Mouse (Mus musculus) limb, embryonic 11.5 days (tissue): Measurements from ENCODE around the gene Spg7. TPM values are rescaled to one million over a fixed set of nuclear protein-coding genes. Genes with fewer than 3 reads are reported as not detected.
A peak's percentile ranks its signal among the peaks of the same experiment; 100 is the strongest.

Experiments used
- ATAC-seq: fragments of 200-750 bp; cut with Nextera tagmentation; 2 replicates; pipeline ENCODE4 v1.8.0; 2017; ENCODE audit warnings: low read depth; ENCODE audit not compliant: insufficient number of reproducible peaks, low FRiP score, low TSS enrichment
- DNase-seq: peaks from one replicate; pipeline ENCODE4 v3.0.0-alpha.2; 2015; ENCODE audit warnings: low spot score
- H3K27ac ChIP-seq: fragments of 300-500 bp; sonication (generic); replicated peaks from 2 replicates; pipeline ENCODE4 v1.5.1; 2014; ENCODE audit warnings: low read depth, mild to moderate bottlenecking, low read length
- H3K27me3 ChIP-seq: fragments of 300-500 bp; sonication (generic); 2 replicates; pipeline ENCODE4 v1.6.1; 2014; ENCODE audit warnings: mild to moderate bottlenecking, low read length, mixed read lengths; ENCODE audit not compliant: control insufficient read depth, insufficient read depth
- H3K36me3 ChIP-seq: fragments of 300-500 bp; sonication (generic); 2 replicates; pipeline ENCODE4 v1.6.1; 2014; ENCODE audit warnings: mild to moderate bottlenecking, low read length, moderate library complexity, mixed read lengths; ENCODE audit not compliant: control insufficient read depth, insufficient read depth
- H3K4me1 ChIP-seq: fragments of 300-500 bp; sonication (generic); 2 replicates; pipeline ENCODE4 v1.6.1; 2014; ENCODE audit warnings: low read length, mixed read lengths; ENCODE audit not compliant: control insufficient read depth, insufficient read depth
- H3K4me2 ChIP-seq: fragments of 300-500 bp; sonication (generic); 2 replicates; pipeline ENCODE4 v1.6.1; 2014; ENCODE audit warnings: low read depth, mild to moderate bottlenecking, moderate library complexity; ENCODE audit not compliant: severe bottlenecking
- H3K4me3 ChIP-seq: fragments of 300-500 bp; sonication (generic); 2 replicates; pipeline ENCODE4 v1.5.1; 2014; ENCODE audit warnings: low read depth, low read length
- H3K9ac ChIP-seq: fragments of 300-500 bp; sonication (generic); 2 replicates; pipeline ENCODE4 v1.6.1; 2014; ENCODE audit warnings: mild to moderate bottlenecking, low read length
- H3K9me3 ChIP-seq: fragments of 300-500 bp; sonication (generic); 2 replicates; pipeline ENCODE4 v1.6.1; 2016; ENCODE audit warnings: low read length; ENCODE audit not compliant: control insufficient read depth
- WGBS: fragments of 180-500 bp; shearing (Covaris S2); extraction: QIAGEN DNeasy Blood & Tissue Kit; methylation state at CpG from one replicate; pipeline ENCODE4 v1.1.7; 2014; 5-methylcytosine and 5-hydroxymethylcytosine counted together
- polyA plus RNA-seq: library from polyadenylated mRNA; unstranded; fragments of >200 nt; fragmentation: Nextera tagmentation; extraction: Ambion mirVana; gene quantifications from 2 replicates; pipeline ENCODE4 v1.2.1, GENCODE M21; 2014

Gene Spg7
- polyA plus RNA-seq, 1 experiment from 2014 or later: 45.0 TPM

DNA sequence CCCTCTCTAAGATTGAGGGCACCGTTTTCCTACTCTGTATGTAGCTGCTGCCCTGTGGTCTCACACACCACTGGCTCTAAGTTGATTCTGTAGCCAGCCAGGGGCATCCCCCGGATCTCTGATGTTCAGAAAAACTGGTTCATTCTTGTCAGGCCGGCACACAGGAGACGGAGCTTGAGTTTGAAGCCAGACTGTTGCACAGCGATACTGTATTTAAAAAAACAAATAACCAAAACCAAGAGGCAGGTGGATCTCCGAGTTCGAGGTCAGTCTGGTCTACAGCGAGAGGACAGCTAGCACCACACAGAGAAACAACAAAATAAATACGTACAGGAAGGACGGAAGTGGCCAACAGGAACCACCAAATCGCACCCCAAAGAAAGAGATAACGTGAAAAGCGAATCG is 2.1 kb downstream of the Spg7 start:
- Histone ChIP-seq H3K4me1 (peaks cover 8% of the 10 kb centered on the region), H3K27ac (peak overlapping the region; percentile 75; the same call in 1 of the 2 replicates), H3K9me3 (no peaks in the 10 kb centered on the region), H3K27me3 (no peaks in the 10 kb centered on the region), H3K36me3 (no peaks in the 10 kb centered on the region; the same call in 1 of the 2 replicates), H3K4me2 (peak overlapping the region; percentile 75), H3K4me3 (peak overlapping the region; percentile 89), H3K9ac (peak overlapping the region; percentile 94)
- DNase-seq (no peak), ATAC-seq (no peak)
- 4% methylated on average over 14 of the region's 14 CpGs for WGBS

DNA sequence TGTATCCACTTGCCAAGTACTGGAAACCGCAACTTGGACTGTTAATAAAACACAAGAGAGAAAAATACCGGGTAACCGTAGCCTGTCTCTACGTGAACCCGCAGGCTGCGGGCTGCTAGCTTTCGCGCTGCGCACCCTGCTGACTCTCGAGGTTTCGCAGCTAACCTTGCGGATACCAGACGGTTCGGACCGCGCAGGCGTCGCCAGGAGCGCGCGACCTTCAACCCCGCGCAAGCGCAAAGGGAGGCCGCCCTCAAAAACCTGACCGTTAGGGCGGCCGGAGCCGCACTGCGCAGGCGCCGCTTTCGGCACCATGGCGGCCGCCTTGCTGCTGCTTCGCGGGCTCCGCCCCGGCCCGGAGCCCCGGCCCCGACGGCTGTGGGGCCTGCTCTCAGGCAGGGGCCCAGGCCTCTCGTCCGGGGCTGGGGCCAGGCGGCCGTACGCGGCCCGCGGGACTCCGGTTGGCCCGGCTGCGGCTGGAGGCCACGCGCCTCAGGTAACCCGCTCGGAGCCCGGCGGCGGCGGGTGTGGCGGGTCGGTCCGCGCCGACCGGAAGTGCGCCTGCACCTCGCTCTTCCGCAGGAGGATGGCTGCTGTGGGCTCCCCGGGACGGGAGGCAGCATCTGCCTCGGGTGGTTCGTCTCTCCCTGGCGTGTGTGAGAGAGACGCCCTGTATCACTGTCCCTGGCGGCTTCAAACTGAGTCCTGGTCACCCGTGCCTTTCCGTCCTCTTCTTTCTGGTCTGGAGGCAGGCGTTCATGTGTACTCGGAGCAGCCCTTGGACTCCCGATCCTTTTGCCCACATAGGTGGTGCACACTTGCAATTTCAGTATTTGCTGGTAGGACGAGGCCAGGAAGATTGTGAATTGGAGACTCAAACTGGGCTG is 2.7 kb downstream of the Spg7 start:
- Histone ChIP-seq H3K27me3 (no peaks in the 10 kb centered on the region), H3K27ac (peak overlapping the region; percentile 75), H3K36me3 (no peaks in the 10 kb centered on the region; the same call in 1 of the 2 replicates), H3K4me3 (peak overlapping the region; percentile 89), H3K4me2 (peak overlapping the region; percentile 75), H3K9ac (peak overlapping the region; percentile 94), H3K4me1 (peaks cover 8% of the 10 kb centered on the region), H3K9me3 (no peaks in the 10 kb centered on the region)
- under 1% methylated on average over 75 of the region's 84 CpGs for WGBS
- peak; percentile 95 for DNase-seq
- ATAC-seq: peak; percentile 95

DNA sequence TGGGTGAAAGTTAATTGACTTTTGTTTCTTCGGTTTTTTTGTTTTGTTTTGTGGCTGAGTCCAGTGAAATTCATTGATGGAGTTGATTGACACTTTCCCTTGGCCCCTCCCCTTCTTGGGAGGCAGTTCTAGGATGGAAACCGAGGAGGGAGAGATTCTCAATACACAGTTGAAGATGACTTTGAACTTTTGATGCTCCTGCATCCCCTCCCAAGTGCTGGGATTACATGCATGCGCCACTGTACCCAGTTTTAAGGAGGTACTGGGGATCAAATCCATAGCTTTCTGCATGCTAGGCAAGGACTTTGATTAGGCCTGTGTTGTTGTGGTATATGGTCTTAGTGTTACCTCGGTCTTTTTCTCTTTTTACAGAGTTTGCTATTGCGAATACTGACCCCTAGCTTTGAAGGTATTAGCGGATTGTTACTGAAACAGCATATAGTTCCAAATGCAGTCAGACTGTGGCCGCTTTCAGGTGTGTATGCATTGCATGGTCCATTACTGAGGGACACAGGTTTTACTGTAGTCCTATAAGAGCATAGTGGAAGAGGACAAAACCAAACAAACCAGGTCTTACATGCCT is 3.5 kb downstream of the Spg7 start:
- H3K4me3 ChIP-seq: peak overlapping the region; percentile 89
- H3K4me1 ChIP-seq: peaks cover 8% of the 10 kb centered on the region
- peak overlapping the region; percentile 75 for H3K4me2 ChIP-seq
- H3K27me3 ChIP-seq: no peaks in the 10 kb centered on the region
- ATAC-seq (no peak), DNase-seq (no peak)
- peak overlapping the region; percentile 75 for H3K27ac ChIP-seq
- peak overlapping the region; percentile 94 for H3K9ac ChIP-seq
- H3K36me3 ChIP-seq: no peaks in the 10 kb centered on the region; the same call in 1 of the 2 replicates
- WGBS: 40% methylated on average over 7 of the region's 7 CpGs
- no peaks in the 10 kb centered on the region for H3K9me3 ChIP-seq

DNA sequence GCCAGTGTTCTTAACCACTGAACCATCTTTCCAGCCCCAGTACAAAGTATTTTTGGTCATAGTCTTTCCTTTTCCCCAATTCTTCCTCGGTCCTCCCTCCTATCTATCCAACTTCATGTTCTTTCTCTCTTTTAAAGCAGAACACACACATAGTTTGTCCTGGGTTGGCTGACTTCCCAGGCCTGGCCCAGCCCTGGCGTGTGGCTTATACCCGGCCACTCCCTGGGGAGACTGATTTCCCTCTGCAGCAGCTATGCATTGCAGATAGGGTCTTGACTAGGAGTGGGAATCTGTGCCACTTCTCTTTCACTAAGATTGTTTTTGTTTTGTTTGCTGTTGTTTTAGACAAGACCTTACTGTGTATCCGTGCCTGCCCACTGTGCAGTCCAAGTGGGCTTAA is 8.4 kb downstream of the Spg7 start:
- peaks cover 9% of the 10 kb centered on the region; the same call in 1 of the 2 replicates for H3K36me3 ChIP-seq
- ATAC-seq: no peak
- H3K4me1 ChIP-seq: peaks cover 5% of the 10 kb centered on the region
- no peaks in the 10 kb centered on the region for H3K27me3 ChIP-seq
- no peak for DNase-seq
- no peaks in the 10 kb centered on the region for H3K9me3 ChIP-seq
- WGBS: 91% methylated on average over 4 of the region's 4 CpGs
- H3K27ac ChIP-seq: no peak overlapping the region
- H3K4me3 ChIP-seq: no peak overlapping the region
- no peak overlapping the region for H3K4me2 ChIP-seq
- no peak overlapping the region for H3K9ac ChIP-seq

DNA sequence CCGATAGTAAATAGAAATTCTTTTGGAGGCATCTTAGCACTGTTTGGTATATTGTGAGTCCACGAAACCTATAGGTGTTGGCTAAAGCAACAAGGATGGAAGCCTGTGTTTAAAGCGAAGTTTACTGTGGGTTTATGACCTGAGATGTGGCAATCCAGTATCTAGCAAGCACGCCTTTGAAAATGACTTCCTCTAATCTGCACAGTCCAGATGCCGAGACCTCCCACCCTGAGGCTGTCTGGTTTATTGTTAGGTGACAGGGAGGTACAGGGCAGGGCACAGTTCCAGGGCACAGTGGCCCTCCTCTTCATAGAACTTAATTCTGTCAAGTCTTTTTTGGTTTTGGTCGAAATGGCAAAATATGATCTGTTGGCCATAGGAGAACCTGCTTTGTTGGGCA is 14.5 kb downstream of the Spg7 start:
- no peaks in the 10 kb centered on the region for H3K9me3 ChIP-seq
- ATAC-seq: no peak
- no peak overlapping the region for H3K27ac ChIP-seq
- DNase-seq: no peak
- 86% methylated on average over 6 of the region's 6 CpGs for WGBS
- H3K4me2 ChIP-seq: no peak overlapping the region
- no peaks in the 10 kb centered on the region for H3K4me1 ChIP-seq
- H3K4me3 ChIP-seq: no peak overlapping the region
- H3K9ac ChIP-seq: no peak overlapping the region
- H3K36me3 ChIP-seq: peaks cover 22% of the 10 kb centered on the region
- H3K27me3 ChIP-seq: no peaks in the 10 kb centered on the region

DNA sequence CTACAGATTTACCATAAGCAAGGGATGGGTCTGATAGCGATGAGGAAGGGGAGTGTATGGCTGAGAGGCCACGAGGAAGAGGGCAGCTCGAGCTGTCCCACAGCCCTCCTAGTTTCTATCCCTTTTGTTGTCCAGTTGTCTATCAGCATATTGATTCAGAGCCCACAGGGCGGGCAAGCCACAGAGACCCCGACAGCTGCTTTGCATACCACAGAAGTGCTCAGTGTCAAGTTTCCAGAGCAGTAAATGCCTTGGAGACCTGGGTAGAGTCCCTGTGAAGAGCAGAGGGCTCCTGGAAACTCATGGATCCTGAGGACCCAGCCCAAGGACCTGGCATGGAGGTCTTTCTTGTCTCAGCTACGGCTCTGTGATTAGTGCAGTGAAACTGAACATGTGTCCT is 20.3 kb downstream of the Spg7 start:
- 83% methylated on average over 6 of the region's 6 CpGs for WGBS
- Histone ChIP-seq H3K9ac (no peak overlapping the region), H3K4me2 (no peak overlapping the region), H3K9me3 (no peaks in the 10 kb centered on the region), H3K36me3 (peaks cover 16% of the 10 kb centered on the region), H3K4me3 (no peak overlapping the region), H3K4me1 (no peaks in the 10 kb centered on the region), H3K27ac (no peak overlapping the region), H3K27me3 (no peaks in the 10 kb centered on the region)
- no peak for DNase-seq
- no peak for ATAC-seq

DNA sequence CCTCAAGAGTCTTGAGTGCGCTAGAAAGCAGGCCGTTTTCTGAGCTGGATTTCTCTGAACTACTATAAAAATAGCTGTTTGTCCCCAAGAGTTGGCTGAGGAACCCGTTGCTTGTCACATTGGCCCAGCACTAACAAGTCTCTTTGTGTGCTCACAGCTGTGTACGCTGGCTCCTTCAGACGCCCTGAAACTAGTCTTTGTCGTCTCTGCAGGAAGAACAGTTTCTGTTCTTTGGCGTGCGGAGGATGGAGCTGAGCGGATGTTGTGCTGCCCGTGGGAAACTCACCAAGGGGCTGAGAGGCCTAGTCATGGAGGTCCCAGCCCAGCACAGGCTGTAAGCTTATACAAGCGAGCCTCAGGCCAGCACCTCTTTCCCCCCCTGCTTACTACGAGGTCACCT is 20.9 kb downstream of the Spg7 start:
- H3K9ac ChIP-seq: no peak overlapping the region
- peaks cover 16% of the 10 kb centered on the region for H3K36me3 ChIP-seq
- no peaks in the 10 kb centered on the region for H3K27me3 ChIP-seq
- H3K4me3 ChIP-seq: no peak overlapping the region
- H3K4me1 ChIP-seq: no peaks in the 10 kb centered on the region
- DNase-seq: no peak
- WGBS: 92% methylated on average over 12 of the region's 12 CpGs
- H3K27ac ChIP-seq: no peak overlapping the region
- no peak overlapping the region for H3K4me2 ChIP-seq
- no peak for ATAC-seq
- H3K9me3 ChIP-seq: no peaks in the 10 kb centered on the region

DNA sequence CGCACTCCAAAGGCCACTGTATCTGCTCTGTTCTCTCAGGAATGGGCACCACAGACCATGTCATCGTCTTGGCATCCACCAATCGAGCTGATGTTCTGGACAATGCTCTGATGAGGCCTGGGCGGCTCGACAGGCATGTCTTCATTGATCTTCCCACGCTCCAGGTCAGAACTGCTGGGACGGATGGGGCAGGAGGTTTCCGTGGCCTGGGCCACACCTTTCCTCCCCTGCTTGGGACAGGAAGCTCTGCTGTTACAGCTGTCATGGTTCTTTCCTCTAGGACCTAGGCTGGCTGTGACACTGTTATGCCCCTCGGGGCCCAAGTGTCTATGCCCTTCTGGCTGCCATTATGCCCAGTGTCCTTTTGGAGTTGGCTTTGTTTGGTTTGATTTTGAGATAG is 24.5 kb downstream of the Spg7 start:
- ATAC-seq: no peak
- H3K36me3 ChIP-seq: peaks cover 26% of the 10 kb centered on the region
- 91% methylated on average over 9 of the region's 9 CpGs for WGBS

More for the DNA sequence above, 24.5 kb downstream of the Spg7 start:
- no peak for DNase-seq
- H3K9me3 ChIP-seq: no peaks in the 10 kb centered on the region
- H3K4me3 ChIP-seq: no peak overlapping the region
- no peak overlapping the region for H3K4me2 ChIP-seq
- no peaks in the 10 kb centered on the region for H3K4me1 ChIP-seq
- no peak overlapping the region for H3K9ac ChIP-seq
- H3K27ac ChIP-seq: no peak overlapping the region
- no peaks in the 10 kb centered on the region for H3K27me3 ChIP-seq
